15 mouse cellular contexts compared by ENCODE assay signal in genomic region chr10:61059543-61060110, GRCm38 (mm10). TPM values are rescaled to one million over a fixed set of nuclear protein-coding genes. Genes with fewer than 3 reads are reported as not detected.
A peak's percentile ranks its signal among the peaks of the same experiment; 100 is the strongest.
DNase-seq lines count a peak whose midpoint lies in the region; ATAC-seq and TF ChIP-seq lines count a peak whose summit lies in the region.
"Had no signal": no experiment of that assay in that cellular context is flagged by ENCODE, and none has a peak within 500 bp of the region (broad histone marks: within the 10 kb centered on the region; RNA-seq: fewer than 3 reads in every experiment).

No protein-coding gene starts in this region.

- H3K36me3 ChIP-seq in heart, embryonic 16.5 days (ENCODE audit: control insufficient read depth, insufficient read depth) = no peaks in the 10 kb centered on the region
- H3K36me3 ChIP-seq in heart, embryonic 11.5 days (ENCODE audit: control insufficient read depth, insufficient read depth, low read length) = no peaks in the 10 kb centered on the region
- H3K36me3 ChIP-seq in liver, embryonic 16.5 days (ENCODE audit: control insufficient read depth, insufficient read depth) = no peaks in the 10 kb centered on the region
- no peaks in the 10 kb centered on the region for H3K36me3 ChIP-seq in liver, embryonic 11.5 days (ENCODE audit: control insufficient read depth, insufficient read depth, low read length)
- no peaks in the 10 kb centered on the region; the same call in 1 of the 2 replicates for H3K36me3 ChIP-seq in ES-E14 (ENCODE audit: control insufficient read depth, insufficient read depth, low read length, poor library complexity, severe bottlenecking)
- H3K36me3 ChIP-seq in intestine, embryonic 15.5 days = no peaks in the 10 kb centered on the region

- H3K4me1 ChIP-seq in heart, embryonic 16.5 days (ENCODE audit: control insufficient read depth, insufficient read depth, low read length) = peaks cover 10% of the 10 kb centered on the region
- peaks cover 6% of the 10 kb centered on the region for H3K4me1 ChIP-seq in heart, embryonic 11.5 days (ENCODE audit: control insufficient read depth, insufficient read depth, low read length)
- peaks cover 6% of the 10 kb centered on the region for H3K4me1 ChIP-seq in liver, embryonic 16.5 days (ENCODE audit: control insufficient read depth, low read depth, low read length)
- H3K4me1 ChIP-seq in liver, embryonic 11.5 days (replicated peaks; ENCODE audit: control insufficient read depth, insufficient read depth, low read length) = no peaks in the 10 kb centered on the region; the same call in 1 of the 2 replicates
- H3K4me1 ChIP-seq in ES-E14 (ENCODE audit: control insufficient read depth in 2 of 2, insufficient read depth in 2 of 2, low read length in 2 of 2, poor library complexity in 1 of 2) = peaks cover 4 to 42% of the 10 kb centered on the region in 2 experiments; a peak in 3 of 4 replicates
- peaks cover 6% of the 10 kb centered on the region; the same call in 1 of the 2 replicates for H3K4me1 ChIP-seq in intestine, embryonic 15.5 days (replicated peaks)

- WGBS in heart, embryonic 16.5 days = 24% methylated on average over 6 of the region's 6 CpGs
- WGBS in heart, embryonic 11.5 days (ENCODE audit: insufficient replicate concordance) = 37% methylated on average over 6 of the region's 6 CpGs
- 32% methylated on average over 6 of the region's 6 CpGs for WGBS in liver, embryonic 16.5 days (ENCODE audit: insufficient replicate concordance)
- WGBS in liver, embryonic 11.5 days = 31% methylated on average over 6 of the region's 6 CpGs
- WGBS in intestine, embryonic 15.5 days = 29% methylated on average over 6 of the region's 6 CpGs

- no peak overlapping the region for H3K4me2 ChIP-seq in heart, embryonic 16.5 days (ENCODE audit: low read depth, low read length)
- H3K4me2 ChIP-seq in heart, embryonic 11.5 days = no peak overlapping the region
- H3K4me2 ChIP-seq in liver, embryonic 16.5 days (ENCODE audit: low read depth, low read length) = no peak overlapping the region
- H3K4me2 ChIP-seq in liver, embryonic 11.5 days = no peak overlapping the region
- H3K4me2 ChIP-seq in intestine, embryonic 15.5 days (replicated peaks) = no peak overlapping the region

- peaks cover 7% of the 10 kb centered on the region; the same call in 1 of the 2 replicates for H3K9me3 ChIP-seq in heart, embryonic 16.5 days (replicated peaks; ENCODE audit: control insufficient read depth, low read length)
- no peaks in the 10 kb centered on the region; the same call in 1 of the 2 replicates for H3K9me3 ChIP-seq in heart, embryonic 11.5 days (replicated peaks; ENCODE audit: control insufficient read depth, low read length)
- H3K9me3 ChIP-seq in liver, embryonic 16.5 days (replicated peaks; ENCODE audit: control insufficient read depth, low read length) = no peaks in the 10 kb centered on the region
- H3K9me3 ChIP-seq in liver, embryonic 11.5 days (ENCODE audit: control insufficient read depth, low read length) = 0 out of 2 replicates have a peak, but pooled peaks cover 2% of the 10 kb centered on the region
- H3K9me3 ChIP-seq in ES-E14 (ENCODE audit: control insufficient read depth, insufficient read depth, low read depth, low read length) = no peaks in the 10 kb centered on the region
- H3K9me3 ChIP-seq in intestine, embryonic 15.5 days = no peaks in the 10 kb centered on the region

- no peaks in the 10 kb centered on the region for H3K27me3 ChIP-seq in heart, embryonic 16.5 days (ENCODE audit: control insufficient read depth, insufficient read depth, low read length)
- H3K27me3 ChIP-seq in heart, embryonic 11.5 days (ENCODE audit: control insufficient read depth, insufficient read depth, low read length) = no peaks in the 10 kb centered on the region
- no peaks in the 10 kb centered on the region for H3K27me3 ChIP-seq in liver, embryonic 16.5 days (ENCODE audit: control insufficient read depth, insufficient read depth, low read depth, low read length)
- H3K27me3 ChIP-seq in liver, embryonic 11.5 days (replicated peaks; ENCODE audit: control insufficient read depth, insufficient read depth, low read length) = no peaks in the 10 kb centered on the region
- no peaks in the 10 kb centered on the region for H3K27me3 ChIP-seq in intestine, embryonic 15.5 days (replicated peaks)

- in situ Hi-C loops in ES-E14 (cut with MboI; ENCODE audit: low sequenced_read_pairs in 2 of 2, unreplicated experiment in 2 of 2) = loop anchor here (10.0 to 25.0 kb wide), 2 partner anchors 272 to 275 kb away; no protein-coding TSS in a partner anchor

- ATAC-seq in heart, embryonic 16.5 days (replicated peaks; ENCODE audit: extremely low read depth, insufficient read depth, low FRiP score) = peak; percentile 49; the same call in 1 of the 2 replicates
- no peak for ATAC-seq in heart, embryonic 11.5 days (replicated peaks; ENCODE audit: insufficient number of reproducible peaks, low FRiP score, low TSS enrichment)
- ATAC-seq in liver, embryonic 16.5 days (ENCODE audit: low read depth) = peak; percentile 16; the same call in 1 of the 2 replicates
- ATAC-seq in liver, embryonic 11.5 days (replicated peaks; ENCODE audit: low FRiP score) = no peak
- peak; percentile 64 for ATAC-seq in intestine, embryonic 15.5 days
- ATAC-seq: activated CD4-positive, CD25-positive, alpha-beta regulatory T cell, adult 4 months had no signal

- H3K9ac ChIP-seq in heart, embryonic 16.5 days (ENCODE audit: low read length) = no peak overlapping the region
- no peak overlapping the region for H3K9ac ChIP-seq in heart, embryonic 11.5 days (ENCODE audit: low read depth, low read length)
- H3K9ac ChIP-seq in liver, embryonic 16.5 days (ENCODE audit: low read depth, low read length) = no peak overlapping the region
- H3K9ac ChIP-seq in liver, embryonic 11.5 days (ENCODE audit: low read depth, low read length) = no peak overlapping the region
- no peak overlapping the region for H3K9ac ChIP-seq in ES-E14 (ENCODE audit: insufficient read depth, low read depth, low read length, poor library complexity, severe bottlenecking)
- H3K9ac ChIP-seq in intestine, embryonic 15.5 days = no peak overlapping the region

- DNase-seq in liver, embryonic 11.5 days (ENCODE audit: low spot score) = no peak
- DNase-seq in ES-E14 (ENCODE audit: low read depth, low spot score) = no peak
- no peak for DNase-seq in layer of hippocampus, postnatal 14 days (ENCODE audit: low spot score in 2 of 2)
- DNase-seq in gastrocnemius, postnatal 4 days (ENCODE audit: low spot score in 2 of 2) = no peak
- DNase-seq: gastrocnemius, postnatal 10 days; heart, postnatal 14 days; left cerebral cortex, postnatal 4 days; right cerebral cortex, adult 18-20 months; thymus, postnatal 36 days had no signal

- H3K4me3 ChIP-seq in heart, embryonic 16.5 days (ENCODE audit: low read length) = no peak overlapping the region
- H3K4me3 ChIP-seq in heart, embryonic 11.5 days (ENCODE audit: low read depth, low read length) = no peak overlapping the region
- H3K4me3 ChIP-seq in liver, embryonic 16.5 days (ENCODE audit: low read depth, low read length) = no peak overlapping the region
- H3K4me3 ChIP-seq in liver, embryonic 11.5 days (ENCODE audit: low read depth, low read length) = no peak overlapping the region
- peak overlapping the region in 1 of 2 experiments; percentile 14; a peak in 1 of 4 replicates for H3K4me3 ChIP-seq in ES-E14 (ENCODE audit: insufficient read depth in 1 of 2, low read depth in 1 of 2, low read length in 2 of 2, poor library complexity in 1 of 2, severe bottlenecking in 1 of 2)
- H3K4me3 ChIP-seq in intestine, embryonic 15.5 days (replicated peaks) = no peak overlapping the region
- H3K4me3 ChIP-seq: layer of hippocampus, adult 2 months had no signal

- H3K27ac ChIP-seq in heart, embryonic 16.5 days (ENCODE audit: low read length) = peak overlapping the region; percentile 67
- H3K27ac ChIP-seq in heart, embryonic 11.5 days (ENCODE audit: low read depth, low read length) = no peak overlapping the region
- no peak overlapping the region for H3K27ac ChIP-seq in liver, embryonic 16.5 days (ENCODE audit: low read length)
- no peak overlapping the region for H3K27ac ChIP-seq in liver, embryonic 11.5 days (ENCODE audit: low read depth, low read length)
- H3K27ac ChIP-seq in ES-E14 (ENCODE audit: insufficient read depth, low read depth, low read length, poor library complexity, severe bottlenecking) = peak overlapping the region; percentile 10
- H3K27ac ChIP-seq in intestine, embryonic 15.5 days = no peak overlapping the region
- H3K27ac ChIP-seq: layer of hippocampus, adult 2 months had no signal

TF ChIP-seq in ES-E14, 5 proteins besides CTCF, POLR2A, EP300 and RAD21:
- TF ChIP-seq CHD2 (IDR thresholded peaks at IDR 0.05; ENCODE audit: low read depth, low read length) = no peak
- no peak for TF ChIP-seq ZNF384 (IDR thresholded peaks at IDR 0.05; ENCODE audit: low read depth, low read length)
- TF ChIP-seq HCFC1 (IDR thresholded peaks at IDR 0.05; ENCODE audit: borderline replicate concordance, insufficient read depth, low read length) = no peak
- no peak for TF ChIP-seq ZC3H11A (IDR thresholded peaks at IDR 0.05; ENCODE audit: borderline replicate concordance, low read depth, low read length)
- no peak for TF ChIP-seq MAFK (IDR thresholded peaks at IDR 0.05; ENCODE audit: insufficient read depth, low read depth, low read length)
TF ChIP-seq in ES-E14: peak in this region for 0.

RNA-seq across cellular contexts. Expression of gene Pcbd1, which starts 29.5 kb away (rescaled TPM):
- 53.5 and 60.1 TPM in 2 replicates for polyA plus RNA-seq in heart, embryonic 16.5 days (2015; fragmentation: Nextera tagmentation; extraction: Ambion mirVana)
- polyA plus RNA-seq in heart, embryonic 11.5 days (2014; fragmentation: Nextera tagmentation; extraction: Ambion mirVana) = 66.4 and 71.2 TPM in 2 replicates
- 210 and 223 TPM in 2 replicates for polyA plus RNA-seq in liver, embryonic 16.5 days (2015; fragmentation: Nextera tagmentation; extraction: Ambion mirVana)
- 130 and 137 TPM in 2 replicates for polyA plus RNA-seq in liver, embryonic 11.5 days (2014; fragmentation: Nextera tagmentation; extraction: Ambion mirVana)
- 5.5 and 9.5 TPM in 2 replicates for total RNA-seq in ES-E14 (2012; rRNA removed)
- 207 and 233 TPM in 2 replicates for polyA plus RNA-seq in intestine, embryonic 15.5 days (2015; fragmentation: Nextera tagmentation; extraction: Ambion mirVana)
- 10 to 100 TPM; 13.7 to 15.9 TPM for total RNA-seq in layer of hippocampus, postnatal 14 days (2021)
- total RNA-seq in gastrocnemius, postnatal 4 days (2021) = 10 to 100 TPM; 13.5 to 17.7 TPM
- polyA plus RNA-seq: activated CD4-positive, CD25-positive, alpha-beta regulatory T cell, adult 4 months had no signal

Comparison
In these comparisons a context has a peak if more than half of its experiments do, and no peak if none do; other contexts are left out.
1. ATAC-seq: peak in heart, embryonic 16.5 days (single experiment), liver, embryonic 16.5 days (single experiment) and intestine, embryonic 15.5 days (single experiment); none in heart, embryonic 11.5 days (single experiment) and liver, embryonic 11.5 days (single experiment).
2. H3K27ac ChIP-seq: peak in heart, embryonic 16.5 days (single experiment) and ES-E14 (single experiment); none in heart, embryonic 11.5 days (single experiment), liver, embryonic 16.5 days (single experiment), liver, embryonic 11.5 days (single experiment) and intestine, embryonic 15.5 days (single experiment).